Mouse (Mus musculus) MEL (cell line): ENCODE results near the gene Rnf145.

Experiments
- BHLHE40 ChIP-seq: IDR thresholded peaks from 2 replicates; pipeline ENCODE4 v1.6.1; 2012; ENCODE audit warnings: low read depth, mild to moderate bottlenecking, inconsistent platforms, low read length, improper control_type of control experiment, borderline replicate concordance
- CHD2 ChIP-seq: IDR thresholded peaks from 2 replicates; pipeline ENCODE4 v1.6.1; 2011; ENCODE audit warnings: low read length, improper control_type of control experiment
- CTCF ChIP-seq, 3 experiments: IDR thresholded peaks in 2 of 3; conservative IDR thresholded peaks in 1 of 3; 2 replicates each; pipeline ENCODE4 v1.5.1; 2011 to 2012; ENCODE audit warnings: low read length in 3 of 3, low read depth in 2 of 3, mild to moderate bottlenecking in 2 of 3, improper control_type of control experiment in 1 of 3, inconsistent platforms in 1 of 3, mixed read lengths in 1 of 3, moderate library complexity in 1 of 3; ENCODE audit not compliant: control insufficient read depth in 1 of 3, insufficient read depth in 1 of 3, poor library complexity in 1 of 3, severe bottlenecking in 1 of 3
- GABPA ChIP-seq: IDR thresholded peaks from 2 replicates; pipeline ENCODE4 v1.6.1; 2012; ENCODE audit warnings: low read depth, mild to moderate bottlenecking, inconsistent platforms, low read length, improper control_type of control experiment, moderate library complexity
- JUND ChIP-seq: IDR thresholded peaks from 2 replicates; pipeline ENCODE4 v1.6.1; 2011; ENCODE audit warnings: low read depth, mild to moderate bottlenecking, improper control_type of control experiment, low read length
- MAX ChIP-seq: IDR thresholded peaks from 2 replicates; pipeline ENCODE4 v1.6.1; 2011; ENCODE audit warnings: low read length, improper control_type of control experiment
- NELFE ChIP-seq: IDR thresholded peaks from 2 replicates; pipeline ENCODE4 v1.6.1; 2011; ENCODE audit warnings: low read depth, low read length, improper control_type of control experiment
- POLR2AphosphoS2 ChIP-seq: IDR thresholded peaks from 2 replicates; pipeline ENCODE4 v1.6.1; 2011; ENCODE audit warnings: low read length, improper control_type of control experiment
- RAD21 ChIP-seq: IDR thresholded peaks from 2 replicates; pipeline ENCODE4 v1.6.1; 2011; ENCODE audit warnings: mild to moderate bottlenecking, low read depth, low read length, improper control_type of control experiment
- TAL1 ChIP-seq: IDR thresholded peaks from 2 replicates; pipeline ENCODE4 v1.6.1; 2012; ENCODE audit warnings: mild to moderate bottlenecking, inconsistent platforms, low read length, moderate library complexity, mixed read lengths
- UBTF ChIP-seq: IDR thresholded peaks from 2 replicates; pipeline ENCODE4 v1.6.1; 2012; ENCODE audit warnings: low read depth, mild to moderate bottlenecking, inconsistent platforms, low read length, improper control_type of control experiment, moderate library complexity, borderline replicate concordance; ENCODE audit not compliant: insufficient read depth
- ZC3H11A ChIP-seq: IDR thresholded peaks from 2 replicates; pipeline ENCODE4 v1.6.1; 2012; ENCODE audit warnings: low read depth, mild to moderate bottlenecking, inconsistent platforms, low read length, improper control_type of control experiment
- ZNF384 ChIP-seq: IDR thresholded peaks from 2 replicates; pipeline ENCODE4 v1.6.1; 2012; ENCODE audit warnings: low read depth, mild to moderate bottlenecking, inconsistent platforms, low read length, improper control_type of control experiment

DNA sequence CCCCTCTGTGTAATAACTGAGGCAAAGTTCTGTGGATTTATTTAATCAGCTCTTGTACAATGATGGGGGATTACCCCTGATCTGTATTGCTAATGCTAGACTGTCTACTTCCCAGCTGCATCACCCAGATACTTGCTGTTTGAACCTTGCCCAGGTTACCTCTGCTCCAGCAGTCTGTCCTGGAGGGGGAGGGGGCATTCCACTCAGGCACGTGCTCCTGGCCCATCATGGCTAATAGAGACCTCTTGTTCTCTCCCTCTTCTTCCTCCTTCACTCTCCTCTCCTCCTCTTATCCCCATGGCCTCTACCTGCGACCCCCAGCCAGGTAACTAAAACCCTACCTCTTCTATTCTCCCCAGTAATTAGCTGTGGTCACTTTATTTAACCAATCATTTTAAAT is 4.1 kb upstream of the Rnf145 start:
- TF ChIP-seq JUND = no peak
- TF ChIP-seq POLR2AphosphoS2 = no peak
- TF ChIP-seq NELFE = no peak
- TF ChIP-seq ZC3H11A = no peak
- TF ChIP-seq CTCF (IDR thresholded peaks at IDR 0.05 in 2 of 3, conservative IDR thresholded peaks at IDR 0.05 in 1 of 3; ENCODE audit: control insufficient read depth in 1 of 3, insufficient read depth in 1 of 3, low read depth in 2 of 3, low read length in 3 of 3, poor library complexity in 1 of 3, severe bottlenecking in 1 of 3) = no peak
- TF ChIP-seq BHLHE40 = no peak
- no peak for TF ChIP-seq TAL1
- no peak for TF ChIP-seq ZNF384
- no peak for TF ChIP-seq MAX
- TF ChIP-seq UBTF = no peak
- no peak for TF ChIP-seq GABPA
- no peak for TF ChIP-seq RAD21
- no peak for TF ChIP-seq CHD2
